Comparison of ENCODE assay signal across 9 mouse cellular contexts in the genomic region with DNA sequence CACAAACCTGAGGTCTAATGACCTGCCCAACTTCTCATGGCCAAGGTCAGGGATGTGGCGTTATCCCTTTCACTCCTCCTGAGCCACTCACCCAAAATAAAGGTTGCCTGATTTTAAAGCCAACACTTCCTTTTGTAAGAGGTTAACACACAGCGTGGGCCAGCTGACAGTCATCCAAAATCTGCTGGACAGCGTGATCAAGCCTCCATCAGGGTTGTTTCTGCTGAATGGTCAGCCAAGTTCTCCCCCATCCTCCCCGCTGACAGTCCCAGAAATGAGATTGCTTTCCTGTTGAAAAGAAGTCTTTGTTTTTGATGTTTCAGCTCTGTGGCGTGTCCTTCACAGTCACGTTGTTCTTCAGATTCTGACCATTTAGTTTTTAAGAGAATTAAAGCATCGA.
DNase-seq lines count a peak whose midpoint lies in the region; ATAC-seq lines count a peak whose summit lies in the region.
"Had no signal": no experiment of that assay in that cellular context is flagged by ENCODE, and none has a peak within 500 bp of the region (broad histone marks: within the 10 kb centered on the region; RNA-seq: fewer than 3 reads in every experiment).

No protein-coding gene starts in this region.

- no peaks in the 10 kb centered on the region for H3K9me3 ChIP-seq in hindbrain, embryonic 16.5 days (ENCODE audit: control insufficient read depth, low read length)
- no peaks in the 10 kb centered on the region for H3K9me3 ChIP-seq in liver, embryonic 11.5 days (ENCODE audit: control insufficient read depth, low read length)
- H3K9me3 ChIP-seq: liver, embryonic 15.5 days had no signal

- 0 out of 2 replicates have a peak overlapping the region, but pooled peaks have one; percentile 18 for H3K27ac ChIP-seq in hindbrain, embryonic 16.5 days (ENCODE audit: low read depth, low read length)
- no peak overlapping the region for H3K27ac ChIP-seq in liver, embryonic 11.5 days (ENCODE audit: low read depth, low read length)
- H3K27ac ChIP-seq: liver, embryonic 15.5 days had no signal

- no peak overlapping the region for H3K4me3 ChIP-seq in hindbrain, embryonic 16.5 days (ENCODE audit: low read length)
- no peak overlapping the region for H3K4me3 ChIP-seq in liver, embryonic 11.5 days (ENCODE audit: low read depth, low read length)
- H3K4me3 ChIP-seq: liver, embryonic 15.5 days; myocyte had no signal

- H3K4me1 ChIP-seq in hindbrain, embryonic 16.5 days (ENCODE audit: control insufficient read depth, insufficient read depth, low read depth, low read length) = peaks cover 56% of the 10 kb centered on the region
- no peaks in the 10 kb centered on the region for H3K4me1 ChIP-seq in liver, embryonic 11.5 days (replicated peaks; ENCODE audit: control insufficient read depth, insufficient read depth, low read length)
- H3K4me1 ChIP-seq: liver, embryonic 15.5 days had no signal

- ATAC-seq in hindbrain, embryonic 16.5 days = no peak
- no peak for ATAC-seq in liver, embryonic 11.5 days (replicated peaks; ENCODE audit: low FRiP score)

- WGBS in hindbrain, embryonic 16.5 days = 55% methylated on average over 7 of the region's 7 CpGs
- 84% methylated on average over 7 of the region's 7 CpGs for WGBS in liver, embryonic 11.5 days

- DNase-seq in layer of hippocampus, adult 9-11 months = peak; percentile 48
- DNase-seq in layer of hippocampus, adult 8-10 months (ENCODE audit: low spot score in 2 of 2) = no peak
- peak; percentile 84 for DNase-seq in cerebellum, adult 11 months
- DNase-seq in cerebellum, adult 9-11 months = peak; percentile 94
- no peak for DNase-seq in liver, embryonic 11.5 days (ENCODE audit: low spot score)
- no peak for DNase-seq in urinary bladder, postnatal 4 days (ENCODE audit: low spot score in 2 of 2)

- no peak overlapping the region for H3K9ac ChIP-seq in hindbrain, embryonic 16.5 days (ENCODE audit: low read depth, low read length)
- H3K9ac ChIP-seq in liver, embryonic 11.5 days (ENCODE audit: low read depth, low read length) = no peak overlapping the region
- H3K9ac ChIP-seq: liver, embryonic 15.5 days had no signal

- H3K27me3 ChIP-seq in hindbrain, embryonic 16.5 days (replicated peaks; ENCODE audit: control insufficient read depth, insufficient read depth, low read length) = no peaks in the 10 kb centered on the region
- no peaks in the 10 kb centered on the region for H3K27me3 ChIP-seq in liver, embryonic 11.5 days (replicated peaks; ENCODE audit: control insufficient read depth, insufficient read depth, low read length)
- H3K27me3 ChIP-seq: liver, embryonic 15.5 days had no signal

- no peaks in the 10 kb centered on the region for H3K36me3 ChIP-seq in hindbrain, embryonic 16.5 days (ENCODE audit: control insufficient read depth, insufficient read depth, low read length)
- H3K36me3 ChIP-seq in liver, embryonic 11.5 days (ENCODE audit: control insufficient read depth, insufficient read depth, low read length) = no peaks in the 10 kb centered on the region
- H3K36me3 ChIP-seq: liver, embryonic 15.5 days had no signal

- no peak overlapping the region for H3K4me2 ChIP-seq in hindbrain, embryonic 16.5 days (ENCODE audit: low read length)
- H3K4me2 ChIP-seq in liver, embryonic 11.5 days = no peak overlapping the region
- H3K4me2 ChIP-seq: liver, embryonic 15.5 days had no signal

Comparison
In these comparisons a context has a peak if more than half of its experiments do, and no peak if none do; other contexts are left out.
1. DNase-seq: peak in layer of hippocampus, adult 9-11 months (single experiment), cerebellum, adult 11 months (single experiment) and cerebellum, adult 9-11 months (single experiment); none in layer of hippocampus, adult 8-10 months (0 of 2), liver, embryonic 11.5 days (single experiment) and urinary bladder, postnatal 4 days (0 of 2).